Mouse (Mus musculus): ENCODE data around the gene Cfap157. TPM values are rescaled to one million over a fixed set of nuclear protein-coding genes. Genes with fewer than 3 reads are reported as not detected.

The Cfap157 gene
- polyA plus RNA-seq, 1 experiment from 2014 or later = not detected

GRCm38 (mm10) chr2:32737008-32737407 lies 47.2 kb downstream of the Cfap157 start:
- DNase-seq = no peak
- Histone ChIP-seq H3K4me1 (ENCODE audit: insufficient read depth) (0 out of 2 replicates have a peak, but pooled peaks cover 8% of the 10 kb centered on the region), H3K9ac (replicated peaks) (no peak overlapping the region), H3K4me2 (ENCODE audit: low read depth, low read length) (no peak overlapping the region), H3K27me3 (ENCODE audit: insufficient read depth, low read length) (peaks cover 3% of the 10 kb centered on the region; the same call in 1 of the 2 replicates), H3K9me3 (ENCODE audit: low read length) (no peaks in the 10 kb centered on the region), H3K4me3 (ENCODE audit: low read depth, low read length) (no peak overlapping the region), H3K27ac (ENCODE audit: low read depth) (no peak overlapping the region), H3K36me3 (replicated peaks; ENCODE audit: insufficient read depth, low read length) (peaks cover 8% of the 10 kb centered on the region; the same call in 1 of the 2 replicates)
- 44% methylated on average over 6 of the region's 6 CpGs for WGBS (ENCODE audit: insufficient replicate concordance)
- ATAC-seq = no peak
- TF ChIP-seq EP300 (IDR thresholded peaks at IDR 0.05; ENCODE audit: low read depth) (no peak), CTCF (IDR thresholded peaks at IDR 0.05; ENCODE audit: low read depth) (0 out of 2 replicates have a peak, but pooled peaks have one; percentile 5)

GRCm38 (mm10) chr2:32736306-32736829 lies 47.9 kb downstream of the Cfap157 start:
- ATAC-seq (no peak), DNase-seq (no peak)
- Histone ChIP-seq H3K4me2 (ENCODE audit: low read depth, low read length) (no peak overlapping the region), H3K36me3 (replicated peaks; ENCODE audit: insufficient read depth, low read length) (peaks cover 8% of the 10 kb centered on the region; the same call in 1 of the 2 replicates), H3K4me1 (ENCODE audit: insufficient read depth) (0 out of 2 replicates have a peak, but pooled peaks cover 3% of the 10 kb centered on the region), H3K27me3 (ENCODE audit: insufficient read depth, low read length) (no peaks in the 10 kb centered on the region), H3K27ac (ENCODE audit: low read depth) (no peak overlapping the region), H3K4me3 (ENCODE audit: low read depth, low read length) (no peak overlapping the region), H3K9ac (replicated peaks) (no peak overlapping the region), H3K9me3 (ENCODE audit: low read length) (no peaks in the 10 kb centered on the region)
- TF ChIP-seq EP300 (IDR thresholded peaks at IDR 0.05; ENCODE audit: low read depth) (no peak), CTCF (IDR thresholded peaks at IDR 0.05; ENCODE audit: low read depth) (no peak)
- WGBS (ENCODE audit: insufficient replicate concordance) = 55% methylated on average over 3 of the region's 3 CpGs

- TF ChIP-seq CTCF (IDR thresholded peaks at IDR 0.05; ENCODE audit: low read depth) = no peak
- TF ChIP-seq EP300 (IDR thresholded peaks at IDR 0.05; ENCODE audit: low read depth) = no peak; the same call in 1 of the 2 replicates
- WGBS (ENCODE audit: insufficient replicate concordance) = 64% methylated on average over 4 of the region's 4 CpGs
- H3K9ac ChIP-seq (replicated peaks) = no peak overlapping the region
- peak overlapping the region; percentile 51 for H3K27ac ChIP-seq (ENCODE audit: low read depth)
- H3K4me1 ChIP-seq (ENCODE audit: insufficient read depth) = no peaks in the 10 kb centered on the region; the same call in 1 of the 2 replicates
- no peak overlapping the region for H3K4me2 ChIP-seq (ENCODE audit: low read depth, low read length)
- DNase-seq (no peak), ATAC-seq (peak; percentile 69)
- no peak overlapping the region for H3K4me3 ChIP-seq (ENCODE audit: low read depth, low read length)
- no peaks in the 10 kb centered on the region for H3K9me3 ChIP-seq (ENCODE audit: low read length)
- H3K27me3 ChIP-seq (ENCODE audit: insufficient read depth, low read length) = no peaks in the 10 kb centered on the region
- H3K36me3 ChIP-seq (replicated peaks; ENCODE audit: insufficient read depth, low read length) = peaks cover 8% of the 10 kb centered on the region; the same call in 1 of the 2 replicates
Measured at GRCm38 (mm10) chr2:32734933-32735332, 49.3 kb downstream of the Cfap157 start.

- Histone ChIP-seq H3K9ac (replicated peaks) (no peak overlapping the region), H3K36me3 (replicated peaks; ENCODE audit: insufficient read depth, low read length) (peaks cover 8% of the 10 kb centered on the region; the same call in 1 of the 2 replicates), H3K4me1 (ENCODE audit: insufficient read depth) (no peaks in the 10 kb centered on the region; the same call in 1 of the 2 replicates), H3K27ac (ENCODE audit: low read depth) (peak overlapping the region; percentile 51), H3K4me2 (ENCODE audit: low read depth, low read length) (no peak overlapping the region; the same call in 1 of the 2 replicates), H3K4me3 (ENCODE audit: low read depth, low read length) (no peak overlapping the region), H3K27me3 (ENCODE audit: insufficient read depth, low read length) (no peaks in the 10 kb centered on the region), H3K9me3 (ENCODE audit: low read length) (no peaks in the 10 kb centered on the region)
- DNase-seq = no peak
- ATAC-seq = peak; percentile 19; the same call in 1 of the 2 replicates
- WGBS (ENCODE audit: insufficient replicate concordance) = 52% methylated on average over 4 of the region's 4 CpGs
- no peak for TF ChIP-seq CTCF (IDR thresholded peaks at IDR 0.05; ENCODE audit: low read depth)
- TF ChIP-seq EP300 (IDR thresholded peaks at IDR 0.05; ENCODE audit: low read depth) = no peak
Measured at GRCm38 (mm10) chr2:32734480-32734879, 49.7 kb downstream of the Cfap157 start.

- Histone ChIP-seq H3K9ac (replicated peaks) (no peak overlapping the region), H3K4me3 (ENCODE audit: low read depth, low read length) (no peak overlapping the region), H3K27me3 (ENCODE audit: insufficient read depth, low read length) (no peaks in the 10 kb centered on the region), H3K4me2 (ENCODE audit: low read depth, low read length) (no peak overlapping the region), H3K27ac (ENCODE audit: low read depth) (peak overlapping the region; percentile 12; the same call in 1 of the 2 replicates), H3K4me1 (ENCODE audit: insufficient read depth) (no peaks in the 10 kb centered on the region; the same call in none of the 2 replicates), H3K9me3 (ENCODE audit: low read length) (no peaks in the 10 kb centered on the region), H3K36me3 (replicated peaks; ENCODE audit: insufficient read depth, low read length) (peaks cover 5% of the 10 kb centered on the region; the same call in 1 of the 2 replicates)
- 75% methylated on average over 6 of the region's 6 CpGs for WGBS (ENCODE audit: insufficient replicate concordance)
- no peak for ATAC-seq
- no peak for DNase-seq
- TF ChIP-seq EP300 (IDR thresholded peaks at IDR 0.05; ENCODE audit: low read depth) (no peak), CTCF (IDR thresholded peaks at IDR 0.05; ENCODE audit: low read depth) (no peak)
Measured at GRCm38 (mm10) chr2:32732695-32733094, 51.5 kb downstream of the Cfap157 start.

GRCm38 (mm10) chr2:32731911-32732310 lies 52.3 kb downstream of the Cfap157 start:
- 0 out of 2 replicates have a peak overlapping the region, but pooled peaks have one; percentile 48 for H3K27ac ChIP-seq (ENCODE audit: low read depth)
- H3K9me3 ChIP-seq (ENCODE audit: low read length) = no peaks in the 10 kb centered on the region
- H3K4me2 ChIP-seq (ENCODE audit: low read depth, low read length) = no peak overlapping the region
- ATAC-seq (no peak), DNase-seq (no peak)
- H3K9ac ChIP-seq (replicated peaks) = no peak overlapping the region
- peaks cover 5% of the 10 kb centered on the region for H3K4me1 ChIP-seq (ENCODE audit: insufficient read depth)
- 73% methylated on average over 4 of the region's 4 CpGs for WGBS (ENCODE audit: insufficient replicate concordance)
- no peaks in the 10 kb centered on the region for H3K27me3 ChIP-seq (ENCODE audit: insufficient read depth, low read length)
- 0 out of 2 replicates have a peak, but pooled peaks cover 5% of the 10 kb centered on the region for H3K36me3 ChIP-seq (replicated peaks; ENCODE audit: insufficient read depth, low read length)
- TF ChIP-seq CTCF (IDR thresholded peaks at IDR 0.05; ENCODE audit: low read depth) (no peak), EP300 (IDR thresholded peaks at IDR 0.05; ENCODE audit: low read depth) (no peak)
- no peak overlapping the region for H3K4me3 ChIP-seq (ENCODE audit: low read depth, low read length)

Measured in liver, postnatal 0 days (tissue).